Mouse (Mus musculus): ENCODE measurements around the gene Treml2.
A peak's percentile ranks its signal among the peaks of the same experiment; 100 is the strongest.
"Not testable (repeated sequence)": the region's sequence is repeated elsewhere in the genome, so short reads cannot be mapped to it uniquely, and the experiment has no call there.

Treml2 gene

DNA sequence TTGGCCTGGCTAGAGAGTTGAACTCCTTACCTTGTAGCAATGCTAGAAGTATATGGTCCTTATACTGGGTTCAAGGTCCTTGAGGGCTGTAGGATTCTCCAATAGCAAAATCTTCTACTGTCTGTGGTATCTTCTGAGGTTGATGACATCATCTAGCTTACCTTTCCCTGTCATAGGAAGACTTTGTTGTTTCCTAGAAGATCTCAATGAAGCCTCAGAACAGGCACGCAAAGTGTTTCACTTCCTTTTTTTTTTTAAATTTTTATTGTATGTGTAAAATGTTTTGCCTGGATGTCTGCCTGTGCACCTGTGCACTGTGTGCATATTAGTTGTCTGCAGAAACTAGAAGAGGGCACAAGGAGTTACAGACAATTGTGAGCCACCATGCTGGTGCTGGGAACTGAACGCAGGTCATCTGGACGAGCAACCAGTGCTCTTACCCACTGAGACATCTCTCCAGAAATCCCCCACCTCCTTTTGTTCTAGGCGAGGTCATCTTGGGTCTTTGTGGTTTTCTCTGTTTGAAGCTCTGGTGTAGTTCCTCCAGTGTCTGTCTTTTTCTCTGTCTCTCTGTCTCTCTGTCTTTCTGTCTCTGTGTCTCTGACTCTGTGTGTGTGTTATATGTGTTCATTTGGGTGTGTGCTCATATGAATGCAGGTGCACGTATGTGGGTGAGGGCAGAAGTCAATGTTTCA, 5.7 kb upstream of the Treml2 start:
- no peak for DNase-seq (ENCODE audit: low spot score in 2 of 2)

DNA sequence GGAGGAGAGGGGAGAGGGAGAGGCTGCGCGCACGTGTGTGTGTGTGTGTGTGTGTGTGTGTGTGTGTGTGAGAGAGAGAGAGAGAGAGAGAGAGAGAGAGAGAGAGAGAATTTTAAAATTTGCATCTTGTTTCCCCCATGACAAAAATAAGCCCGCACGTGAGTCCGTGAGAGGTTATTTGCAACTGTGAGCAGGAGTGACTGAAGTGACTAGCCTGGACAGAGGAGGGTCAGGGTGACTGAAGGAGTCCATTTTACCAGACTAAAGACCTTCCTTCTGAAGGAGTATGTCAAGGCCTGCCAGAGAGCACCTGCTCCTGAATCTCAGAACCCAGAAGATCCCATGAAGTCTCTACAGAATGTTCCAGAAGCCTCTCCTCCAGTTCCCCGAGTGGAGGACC, 458 bp downstream of the Treml2 start:
- DNase-seq (ENCODE audit: low spot score in 2 of 2): no peak

DNA sequence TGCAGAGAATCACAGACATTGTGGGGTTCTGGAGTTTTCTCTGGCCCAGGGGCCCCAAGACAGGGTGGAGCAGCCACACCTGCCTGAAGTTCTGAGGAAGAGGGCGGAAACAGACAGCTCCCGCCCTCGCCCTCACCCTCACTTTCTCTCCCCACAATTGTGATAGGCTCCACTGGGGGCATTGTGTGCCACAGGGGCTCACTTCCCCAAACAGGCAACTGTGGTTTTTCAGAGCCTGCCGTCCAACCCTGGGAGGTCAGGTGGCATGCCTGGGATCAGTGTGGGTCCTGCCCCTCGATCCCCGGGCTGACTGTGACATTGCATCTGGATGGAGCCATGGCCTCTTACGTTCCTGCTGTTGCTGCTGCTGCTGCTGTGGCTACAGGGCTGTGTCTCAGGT, 901 bp downstream of the Treml2 start:
- no peak for DNase-seq (ENCODE audit: low spot score in 2 of 2)

DNA sequence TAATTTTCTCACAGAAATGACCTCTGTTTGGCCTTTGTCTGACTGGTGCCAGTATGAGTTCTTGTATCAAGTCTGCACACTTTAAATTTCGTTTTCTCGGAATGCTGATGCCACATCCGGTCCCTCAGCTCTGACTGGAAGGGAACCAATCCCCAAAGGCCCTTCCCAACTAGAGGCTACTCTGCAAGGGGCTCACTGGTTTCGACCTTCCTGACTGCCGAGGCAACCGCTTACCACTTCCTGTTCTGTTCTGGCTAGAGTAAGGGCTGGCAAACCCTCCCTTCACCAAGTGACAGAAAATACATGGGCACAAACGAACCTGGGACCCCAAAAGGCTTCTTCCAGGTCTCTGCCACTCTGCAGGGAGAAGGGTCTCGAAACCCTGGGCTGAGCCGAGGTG, 1.6 kb downstream of the Treml2 start:
- no peak for DNase-seq (ENCODE audit: low spot score in 2 of 2)

DNA sequence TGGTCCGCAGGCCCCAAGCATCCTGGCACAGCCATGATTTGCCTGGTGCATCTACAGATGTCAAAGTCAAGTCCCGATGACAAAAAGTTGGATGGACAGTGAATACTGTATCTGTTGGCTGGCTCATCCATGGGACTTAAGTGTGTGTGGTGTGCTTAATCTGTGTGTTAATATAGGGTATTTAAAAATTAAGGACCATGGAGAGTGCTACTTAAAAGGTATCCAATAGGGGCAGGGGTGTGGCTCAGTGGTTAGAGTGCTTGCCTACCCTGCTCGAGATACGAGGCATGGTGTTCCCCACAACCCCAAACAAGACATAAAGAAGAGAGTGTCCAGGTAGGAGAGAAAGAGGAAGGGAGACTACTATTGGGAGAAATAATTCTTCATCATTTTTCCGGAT, 2.5 kb downstream of the Treml2 start:
- DNase-seq (ENCODE audit: low spot score in 2 of 2): no peak

DNA sequence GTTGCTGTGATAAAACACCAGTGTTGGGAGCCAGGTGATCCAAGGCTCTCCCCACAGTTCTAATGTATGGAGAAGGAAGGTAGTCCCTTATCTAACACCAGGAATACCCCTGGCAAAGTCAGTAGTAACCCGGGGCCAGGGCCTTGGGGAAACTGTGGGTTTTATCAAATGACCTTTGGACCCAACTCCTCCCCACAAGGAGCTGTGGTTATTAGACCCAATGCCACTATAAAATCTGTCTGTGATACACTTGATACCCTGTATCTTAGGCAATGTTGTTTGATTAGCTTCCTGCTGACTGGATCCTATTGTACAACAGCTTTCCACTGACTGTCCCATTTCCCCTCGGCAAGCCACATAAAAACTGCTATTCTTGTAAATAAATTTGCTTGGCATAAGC, 12.8 kb downstream of the Treml2 start:
- no peak for DNase-seq (ENCODE audit: low spot score in 2 of 2)

DNA sequence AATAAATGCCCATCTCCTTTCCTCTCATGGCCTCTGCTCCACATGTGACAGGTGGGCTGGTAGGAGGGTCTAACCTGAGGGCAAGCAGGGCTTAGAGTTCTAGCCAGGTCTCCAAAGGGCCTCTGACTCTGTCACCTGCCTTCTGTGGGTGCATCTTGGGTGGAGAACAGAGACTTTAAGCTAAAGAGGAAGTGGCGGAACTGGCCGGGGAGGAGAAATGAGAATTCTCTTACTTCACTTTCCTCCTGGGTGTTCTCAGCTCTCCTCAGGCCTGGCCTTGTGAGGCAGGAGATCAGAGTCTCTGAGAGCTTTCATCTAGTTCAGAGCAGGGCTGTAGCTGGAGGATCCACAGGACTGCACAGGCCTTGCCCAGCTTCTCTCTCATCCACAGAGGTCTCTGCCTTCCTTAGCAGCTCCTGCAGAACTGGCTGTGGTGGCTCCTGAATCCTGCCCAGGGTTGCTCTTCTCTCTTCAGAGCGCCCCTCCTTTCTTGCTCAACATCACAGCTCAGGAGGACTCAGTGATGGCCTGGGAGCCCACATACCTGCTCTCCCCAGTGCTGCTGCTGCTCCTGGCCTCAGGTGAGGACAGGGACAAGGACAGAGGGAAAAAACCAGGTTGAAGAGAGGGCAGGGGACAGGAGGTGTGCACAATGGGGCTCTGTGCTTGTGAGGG, 16.7 kb downstream of the Treml2 start, which contains the start of gene B430306N03Rik:
B430306N03Rik (plus strand) TSS at position 237 of the 675 bp plus-strand sequence.
- not testable (repeated sequence) for DNase-seq (ENCODE audit: low spot score in 2 of 2)

DNA sequence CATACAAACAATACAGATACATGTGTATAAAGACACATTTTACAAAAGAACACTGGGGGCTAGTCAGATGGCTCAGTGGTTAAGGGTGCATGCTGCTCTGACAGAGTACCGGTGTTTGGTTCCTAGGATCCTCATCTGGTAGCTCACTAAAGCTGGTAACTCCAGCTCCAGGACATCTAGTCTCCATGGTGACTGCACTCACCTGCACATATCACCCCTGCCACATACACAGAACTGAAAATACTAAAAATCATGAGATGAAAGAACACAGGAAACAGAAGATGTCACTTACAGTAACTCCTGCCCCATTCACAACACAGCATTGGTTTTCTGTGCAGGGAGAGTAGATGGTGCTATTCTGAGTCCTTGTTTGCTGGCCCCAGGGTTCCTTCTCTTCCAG, 19.4 kb downstream of the Treml2 start:
- DNase-seq (ENCODE audit: low spot score in 2 of 2): no peak

DNA sequence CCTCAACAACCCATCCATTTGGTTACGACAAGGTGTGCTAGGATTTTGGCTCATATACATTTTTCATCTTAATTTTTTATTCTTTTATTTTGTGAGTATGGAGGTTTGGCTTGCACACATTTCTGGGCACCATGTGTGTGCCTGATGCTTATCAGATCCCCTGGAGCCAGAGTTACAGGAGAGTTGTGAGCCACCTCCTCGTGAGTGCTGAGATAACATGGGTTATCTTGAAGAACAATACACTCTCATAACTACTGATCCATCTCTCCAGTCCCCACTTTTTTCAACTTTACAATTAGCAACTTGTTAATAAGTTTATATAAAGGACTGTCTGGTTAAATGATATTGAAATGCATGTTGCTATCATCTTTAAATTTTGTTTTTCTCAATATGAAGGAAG, 22.0 kb downstream of the Treml2 start:
- no peak for DNase-seq (ENCODE audit: low spot score in 2 of 2)

DNA sequence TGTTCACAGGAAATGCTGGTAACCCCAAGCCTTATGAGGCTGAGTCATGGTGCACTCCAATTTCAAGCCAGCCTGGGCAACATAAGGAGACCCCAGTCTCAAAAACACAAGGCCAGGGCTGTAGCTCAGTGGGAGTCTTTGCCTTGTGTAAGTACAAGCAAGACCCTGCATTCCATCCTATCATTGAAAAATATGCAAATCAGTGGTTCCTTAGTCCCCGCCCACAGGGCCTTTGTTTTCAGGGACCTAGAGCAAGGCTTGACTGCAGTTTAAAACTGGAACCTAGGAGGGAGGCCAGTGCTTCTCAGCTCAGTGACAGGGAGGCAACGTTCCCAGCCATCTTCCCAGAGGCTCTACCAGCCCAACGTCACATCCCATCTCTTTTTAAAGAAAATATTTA, 23.9 kb downstream of the Treml2 start:
- no peak for DNase-seq (ENCODE audit: low spot score in 2 of 2)

DNA sequence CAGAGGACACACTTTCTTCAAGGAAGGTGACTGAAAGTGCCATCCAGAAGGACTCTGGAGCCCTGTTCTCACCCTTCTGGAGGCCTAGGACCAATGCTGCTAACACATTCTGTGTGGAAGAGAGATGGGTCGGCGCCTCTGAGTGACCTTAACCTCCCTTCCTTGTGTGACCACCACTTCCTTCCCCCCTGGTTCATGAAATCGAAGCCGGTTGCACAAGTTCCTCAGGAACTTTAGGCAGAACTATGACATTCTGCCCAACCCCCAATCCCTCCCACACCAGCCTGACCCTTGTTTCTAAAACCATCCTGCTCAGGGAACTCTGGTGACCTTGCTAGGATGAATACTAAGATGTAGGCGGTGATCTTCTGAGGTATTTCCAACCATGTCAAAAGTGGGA, 25.0 kb downstream of the Treml2 start:
- DNase-seq (ENCODE audit: low spot score in 2 of 2): no peak

DNA sequence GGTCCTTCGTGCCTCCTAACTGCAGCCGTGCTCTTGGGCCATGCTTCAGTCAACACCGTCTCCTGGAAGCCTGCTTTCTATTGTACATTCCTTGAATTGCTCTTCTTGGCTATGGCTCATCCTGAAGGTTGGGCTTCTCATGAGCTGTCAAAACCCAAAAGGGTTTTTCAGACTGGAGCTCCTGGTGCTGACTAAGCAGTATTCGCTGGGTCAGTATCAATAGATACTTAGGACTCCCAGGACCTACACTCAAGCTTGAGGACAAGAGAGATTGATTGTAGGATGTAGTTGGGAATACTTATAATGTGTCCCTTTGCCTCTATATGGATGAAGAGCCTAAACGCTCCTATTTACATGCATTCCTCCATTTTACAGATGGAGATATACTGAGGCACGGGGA, 25.8 kb downstream of the Treml2 start:
- no peak for DNase-seq (ENCODE audit: low spot score in 2 of 2)

DNA sequence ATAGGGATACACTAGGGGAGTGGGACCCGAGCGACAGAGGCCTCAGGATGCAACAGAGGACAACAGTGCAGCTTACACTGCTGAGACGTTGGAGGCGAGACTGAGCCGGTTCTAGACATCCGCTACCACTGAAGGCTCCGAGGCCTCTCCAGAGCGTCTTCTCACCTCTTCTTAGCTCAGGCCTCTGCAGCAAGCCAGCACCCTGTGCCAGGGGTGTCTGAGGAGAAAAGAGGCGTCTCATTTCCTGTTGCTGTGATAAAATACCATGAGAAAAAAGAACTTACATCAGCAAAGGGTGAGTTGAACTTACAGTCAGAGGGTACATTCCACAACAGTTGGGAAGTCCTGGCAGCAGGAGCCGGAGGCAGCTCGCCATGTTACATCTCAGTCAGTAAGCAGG, 26.3 kb downstream of the Treml2 start:
- no peak for DNase-seq (ENCODE audit: low spot score in 2 of 2)

DNA sequence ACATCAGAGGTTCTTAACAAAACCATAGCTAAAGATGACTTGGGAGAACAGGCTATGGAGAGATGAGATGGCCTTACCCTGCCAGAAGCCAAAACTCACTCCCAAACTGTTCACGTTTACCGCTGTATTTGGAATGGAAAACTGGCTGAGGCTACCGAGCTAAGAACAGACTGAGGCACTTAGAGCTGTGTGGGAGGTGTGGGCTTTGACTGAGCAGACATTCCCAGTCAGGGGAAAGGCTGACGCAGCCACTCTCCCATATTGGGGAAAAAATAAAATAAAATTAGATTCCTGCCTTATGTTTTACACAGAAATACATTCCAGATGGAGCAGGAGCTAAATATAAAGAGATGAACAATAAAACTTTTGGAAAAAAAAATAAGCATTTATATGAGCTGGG, 27.4 kb downstream of the Treml2 start:
- no peak for DNase-seq (ENCODE audit: low spot score in 2 of 2)

DNA sequence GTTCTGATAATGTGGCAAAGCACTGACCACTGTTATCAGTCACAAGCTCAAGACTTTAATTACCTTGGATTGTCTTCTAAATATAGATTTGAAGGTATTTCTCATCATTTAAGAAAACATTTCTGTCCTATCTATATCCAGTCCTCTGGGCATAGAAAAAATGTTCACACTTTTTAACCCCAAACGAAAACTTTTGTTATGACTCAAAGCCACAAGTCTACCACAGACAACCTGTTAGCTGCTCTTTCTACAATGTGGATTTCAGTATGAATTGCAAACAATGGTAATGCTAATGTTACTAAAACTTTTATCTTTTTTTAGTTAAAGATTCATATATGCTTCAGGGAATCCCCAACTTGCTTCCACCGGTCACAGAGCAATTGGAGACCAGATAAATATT, 33.2 kb downstream of the Treml2 start:
- no peak for DNase-seq (ENCODE audit: low spot score in 2 of 2)

DNA sequence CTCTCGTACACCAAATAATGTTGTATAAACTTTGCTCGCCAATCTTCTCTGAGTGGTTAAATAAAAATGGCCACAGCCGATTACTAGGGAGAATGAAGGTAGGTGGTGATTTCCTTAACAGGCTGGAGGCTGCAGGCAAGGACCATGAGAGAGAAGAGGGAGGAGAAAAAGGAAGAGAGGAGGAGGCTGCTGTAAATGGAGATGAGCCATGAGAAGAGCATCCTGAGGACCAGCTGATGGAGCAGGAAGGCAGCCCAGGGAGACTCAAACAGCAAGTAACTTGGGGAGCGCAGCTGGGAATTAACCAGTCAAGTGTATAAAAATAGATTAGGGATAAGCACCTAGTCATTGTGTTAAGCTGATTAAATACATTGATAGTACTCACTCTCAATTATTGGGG, 34.9 kb downstream of the Treml2 start:
- no peak for DNase-seq (ENCODE audit: low spot score in 2 of 2)

DNA sequence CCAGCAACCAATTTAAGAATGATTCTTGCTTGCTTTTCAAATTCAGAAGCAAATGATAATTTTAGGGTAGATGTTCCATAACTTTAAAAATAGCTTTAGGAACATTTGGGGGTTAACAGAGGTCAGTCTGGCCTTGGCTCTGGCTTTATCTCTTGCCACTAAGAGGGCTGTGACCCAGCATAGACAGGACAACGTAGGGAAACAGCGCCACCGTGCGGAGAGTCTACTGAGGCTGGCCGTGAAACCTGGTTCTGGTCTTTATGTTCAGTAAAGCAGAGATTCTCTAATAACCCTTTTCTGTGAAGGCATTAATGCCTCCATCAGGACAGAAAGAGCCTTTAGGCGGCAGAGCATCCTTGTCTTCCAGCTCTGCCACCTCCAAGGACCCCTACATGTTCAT, 37.6 kb downstream of the Treml2 start:
- peak; percentile 48 to 81 for DNase-seq (ENCODE audit: low spot score in 2 of 2)

DNA sequence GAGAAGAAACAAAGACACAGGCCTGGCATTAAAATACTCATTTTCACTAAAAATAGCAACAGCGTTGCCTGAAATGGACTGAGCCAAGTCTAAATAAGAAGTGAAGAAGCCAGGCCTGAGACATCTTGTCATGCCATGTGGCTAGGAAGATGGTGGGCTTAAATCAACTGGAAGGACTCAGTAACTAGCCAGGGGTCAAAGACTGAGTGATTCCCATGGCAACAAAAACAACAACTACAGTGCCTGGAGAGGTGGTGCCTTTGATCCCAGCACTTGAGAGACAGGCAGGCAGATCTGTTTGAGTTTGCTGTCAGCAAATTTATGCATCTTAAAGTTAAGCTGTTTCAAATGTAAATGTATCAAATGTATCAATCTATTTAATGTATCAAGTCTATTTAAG, 41.0 kb downstream of the Treml2 start:
- DNase-seq (ENCODE audit: low spot score in 2 of 2): no peak

DNA sequence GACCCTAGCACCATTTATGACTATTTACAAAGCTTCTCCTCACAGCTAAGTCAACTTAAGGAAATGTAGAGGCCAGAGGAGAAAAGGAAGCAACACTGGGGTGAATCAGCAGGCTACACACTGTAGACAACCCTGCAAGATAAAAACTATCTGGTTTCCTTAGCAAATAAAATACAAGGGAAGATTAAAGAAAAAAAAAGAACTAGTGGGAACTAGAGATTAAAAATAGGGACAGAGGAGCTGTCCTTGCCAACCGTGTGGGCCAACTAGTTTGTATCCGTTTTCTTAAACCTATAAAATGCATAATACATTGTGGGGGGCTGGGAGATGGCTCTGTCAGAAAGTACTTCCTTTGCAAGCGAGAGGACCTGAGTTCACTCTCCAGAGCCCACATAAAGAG, 42.6 kb downstream of the Treml2 start:
- no peak for DNase-seq (ENCODE audit: low spot score in 2 of 2)

DNA sequence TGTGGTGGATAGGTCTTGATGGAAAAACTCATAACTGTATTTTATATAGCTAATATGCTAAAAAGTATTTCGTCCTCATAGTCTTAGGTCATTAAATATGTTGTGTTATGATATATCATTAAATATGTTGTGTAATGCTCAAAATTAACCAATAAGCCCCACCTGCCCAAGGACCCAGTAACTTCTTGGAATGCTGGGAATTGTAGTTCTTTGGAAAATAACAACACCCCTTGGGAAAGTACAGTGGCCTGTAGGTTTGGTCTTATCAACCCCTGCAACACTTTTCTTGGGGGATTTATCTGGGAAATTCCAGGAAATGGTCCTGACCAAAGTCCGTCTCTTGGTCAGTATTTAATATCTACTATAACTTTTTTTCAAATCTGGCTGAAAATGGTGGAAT, 43.8 kb downstream of the Treml2 start:
- no peak for DNase-seq (ENCODE audit: low spot score in 2 of 2)

DNA sequence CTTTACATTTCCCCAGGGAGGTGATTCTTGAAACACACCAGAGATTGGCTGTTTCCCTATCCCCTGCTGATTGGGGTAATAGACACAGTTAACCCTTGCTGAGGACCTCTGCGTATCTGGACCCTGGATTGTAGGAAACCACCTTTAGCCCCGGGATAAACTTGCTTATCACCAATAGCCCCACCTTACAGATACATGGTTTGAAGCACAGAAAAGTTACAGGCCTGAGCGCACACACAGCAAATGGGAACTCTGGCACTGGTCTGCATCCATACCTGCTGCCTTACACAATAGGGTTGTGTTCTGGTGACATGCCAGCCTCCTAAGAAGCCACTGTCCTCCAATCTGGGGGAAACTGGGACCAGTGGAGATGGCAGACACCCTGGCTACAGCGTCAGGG, 46.5 kb downstream of the Treml2 start:
- no peak for DNase-seq (ENCODE audit: low spot score in 2 of 2)

DNA sequence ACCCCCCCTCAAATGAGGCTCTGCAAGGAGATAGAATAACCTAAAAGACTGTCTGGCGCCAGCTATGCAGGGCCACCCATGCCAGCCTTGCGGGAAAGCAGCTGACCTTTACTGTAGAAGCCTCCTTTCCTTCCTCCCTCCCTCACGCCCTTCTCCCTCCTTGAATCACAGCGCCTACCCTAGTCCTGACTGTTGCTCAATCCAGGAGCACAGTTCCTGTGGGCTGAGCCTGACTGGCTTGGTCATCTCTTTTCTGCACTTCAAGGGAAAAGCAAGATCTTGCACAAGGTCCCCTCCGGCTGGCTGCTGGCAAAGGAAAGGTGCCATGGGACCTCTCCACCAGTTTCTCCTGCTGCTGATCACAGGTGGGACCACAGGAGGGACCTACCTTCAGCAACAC, 46.9 kb downstream of the Treml2 start, which contains the start of gene Trem2:
Trem2 (plus strand) TSS at position 171 of the 400 bp plus-strand sequence.
- DNase-seq (ENCODE audit: low spot score in 2 of 2): no peak

DNA sequence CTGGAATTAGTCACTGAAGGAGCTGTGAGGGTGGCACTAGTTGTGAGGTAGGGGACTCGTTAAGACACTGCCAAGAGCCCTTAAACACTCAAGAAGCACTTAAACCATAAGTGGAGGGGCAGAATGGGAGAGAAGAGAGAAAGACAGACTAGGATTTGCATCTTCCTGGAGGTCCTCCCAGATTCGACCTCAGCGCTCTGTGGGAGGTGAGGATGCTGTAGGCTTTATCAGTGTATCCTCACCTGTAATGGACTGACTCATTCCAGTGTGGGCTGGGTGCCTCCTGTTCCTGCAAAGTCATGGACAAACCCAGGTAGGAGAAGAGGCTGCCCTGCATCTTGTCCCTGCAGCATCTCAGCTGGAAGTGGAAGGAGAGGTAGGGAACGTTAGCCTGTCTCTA, 47.5 kb downstream of the Treml2 start:
- no peak for DNase-seq (ENCODE audit: low spot score in 2 of 2)

DNA sequence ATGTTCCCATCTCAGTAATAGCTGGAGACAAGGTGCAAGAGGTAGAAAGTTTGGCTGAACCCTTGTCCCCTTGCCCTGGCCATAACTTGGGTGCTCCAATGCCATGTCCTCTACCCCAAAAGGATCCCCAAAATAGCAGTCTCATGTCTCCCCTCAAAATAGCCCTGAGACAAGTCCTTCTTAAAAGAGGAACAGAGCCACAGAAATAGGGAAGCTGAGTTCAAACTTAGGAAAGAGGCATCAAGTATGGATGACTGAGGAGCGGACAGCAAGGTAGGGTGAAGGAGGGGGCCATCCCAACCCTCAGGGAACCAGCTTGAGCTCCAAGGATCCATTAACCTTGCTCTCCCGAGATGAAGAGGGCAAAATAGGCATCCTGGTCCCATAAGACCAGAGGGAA, 48.0 kb downstream of the Treml2 start:
- DNase-seq (ENCODE audit: low spot score in 2 of 2): no peak

Data from urinary bladder, postnatal 4 days (tissue).